Mouse (Mus musculus): ENCODE results near the gene Btrc.

GRCm38 (mm10) chr19:45486992-45487387 lies 123.5 kb downstream of the Btrc start:
- no peak for TF ChIP-seq CTCF (IDR thresholded peaks at IDR 0.05; ENCODE audit: low read depth, low read length)
- no peak for TF ChIP-seq POLR2A (IDR thresholded peaks at IDR 0.05; ENCODE audit: borderline replicate concordance, low read depth, low read length)
